Mouse (Mus musculus) heart, postnatal 0 days (tissue): ENCODE data around the gene Shprh.

ENCODE experiments used
- CTCF ChIP-seq: IDR thresholded peaks from 2 replicates; pipeline ENCODE4 v1.5.1; 2016; ENCODE audit warnings: antibody characterized with exemption, control low read depth, low read depth
- EP300 ChIP-seq: IDR thresholded peaks from 2 replicates; pipeline ENCODE4 v1.6.1; 2016; ENCODE audit warnings: antibody characterized with exemption, low read depth

DNA sequence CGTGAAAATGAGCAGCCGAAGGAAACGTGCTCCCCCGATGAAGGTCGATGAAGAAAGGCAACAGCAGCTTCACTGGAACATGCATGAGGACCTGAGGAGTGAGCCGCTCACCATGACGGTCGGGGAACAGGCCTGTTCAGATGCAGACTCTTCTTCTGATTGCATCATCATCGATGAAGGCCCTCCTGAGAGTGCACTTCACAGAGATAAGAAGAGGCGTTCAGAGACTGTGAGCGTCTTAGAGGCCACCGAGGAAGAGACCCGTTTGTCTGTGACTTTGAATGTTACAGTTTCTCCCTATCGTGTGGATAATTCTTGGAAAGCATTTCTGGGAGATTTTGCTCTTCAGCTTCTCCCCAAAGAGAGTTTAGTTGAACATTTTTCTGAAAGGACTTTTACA, 2.4 kb downstream of the Shprh start:
- TF ChIP-seq CTCF (no peak), EP300 (no peak)
